Mouse (Mus musculus) ES-Bruce4 (cell line): ENCODE data around the gene Rab4a.

Source experiments
- CTCF ChIP-seq: IDR thresholded peaks from one replicate; pipeline ENCODE4 v1.8.1; 2011; ENCODE audit warnings: low read depth, low read length
- EP300 ChIP-seq: IDR thresholded peaks from 2 replicates; pipeline ENCODE4 v1.6.1; 2011; ENCODE audit warnings: low read depth, low read length; ENCODE audit not compliant: insufficient read depth

DNA sequence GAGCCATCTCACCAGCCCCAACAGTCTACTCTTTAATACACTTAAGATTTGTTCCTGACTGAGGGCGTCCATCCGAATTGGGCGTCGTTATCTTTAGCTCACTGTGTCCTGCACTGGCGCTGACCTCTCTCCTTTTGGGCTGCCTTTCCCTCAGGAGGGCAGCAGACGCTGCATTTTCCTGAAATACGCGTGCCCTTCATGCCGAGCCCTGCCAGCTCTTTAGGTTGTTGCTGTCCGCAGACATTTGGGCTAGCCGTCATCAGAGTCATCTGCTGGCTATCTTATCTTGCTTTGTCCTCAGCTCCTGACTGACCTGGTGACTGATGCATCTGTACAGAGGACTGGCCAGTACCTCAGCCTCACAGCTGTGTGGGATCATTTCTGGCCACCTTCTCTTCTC lies 9.5 kb downstream of the Rab4a start:
- TF ChIP-seq CTCF (no peak), EP300 (no peak)
